In the genomic region with DNA sequence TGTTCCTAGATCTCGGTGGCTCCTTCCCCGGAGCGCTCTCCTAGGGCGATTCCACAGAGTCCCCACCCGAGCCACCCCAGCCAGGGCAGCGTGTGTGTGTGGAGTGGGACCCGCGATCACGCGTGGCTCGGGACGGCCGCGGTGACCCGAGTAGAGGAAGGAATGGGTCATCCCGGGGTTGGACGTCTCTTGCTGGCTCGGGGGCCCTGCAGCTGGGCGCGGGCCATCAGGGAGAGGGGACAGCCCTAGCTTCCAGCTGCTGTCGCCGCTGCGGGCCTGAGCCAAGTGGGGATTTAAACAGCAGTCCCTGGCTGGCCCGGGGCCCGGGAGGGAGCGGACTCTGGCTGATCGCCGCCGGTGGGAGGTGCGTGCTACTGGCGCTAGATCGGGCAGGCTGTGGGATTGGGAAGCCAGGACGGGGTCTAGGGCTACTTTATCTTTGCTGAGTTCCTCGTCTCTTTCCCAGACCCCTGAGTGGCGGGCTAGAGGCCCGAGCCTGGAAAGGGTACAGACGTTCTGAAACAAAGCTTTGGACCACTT, we compare ENCODE assay signal across 8 mouse cellular contexts. TPM values are rescaled to one million over a fixed set of nuclear protein-coding genes. Genes with fewer than 3 reads are reported as not detected.
DNase-seq lines count a peak whose midpoint lies in the region; ATAC-seq lines count a peak whose summit lies in the region.

No protein-coding gene starts in this region.

- H3K27me3 ChIP-seq in intestine, embryonic 16.5 days (replicated peaks; ENCODE audit: control insufficient read depth, insufficient read depth, low read length): no peaks in the 10 kb centered on the region

- peak overlapping the region; percentile 96 for H3K27ac ChIP-seq in intestine, embryonic 16.5 days (ENCODE audit: low read length)

- H3K4me2 ChIP-seq in intestine, embryonic 16.5 days (ENCODE audit: low read depth, low read length): peak overlapping the region; percentile 68

- no peaks in the 10 kb centered on the region for H3K9me3 ChIP-seq in intestine, embryonic 16.5 days (ENCODE audit: control insufficient read depth, low read length)

- peak overlapping the region; percentile 96 for H3K9ac ChIP-seq in intestine, embryonic 16.5 days (ENCODE audit: low read depth, low read length)

- ATAC-seq in intestine, embryonic 16.5 days: peak; percentile 87

- H3K4me3 ChIP-seq in intestine, embryonic 16.5 days (ENCODE audit: low read length): peak overlapping the region; percentile 92

- DNase-seq in adrenal gland, adult 2 months: peak; percentile 96
- DNase-seq in embryo, embryonic 11 days: peak; percentile 84
- DNase-seq in gastrocnemius, postnatal 36 days: peak; percentile 96 to 98
- DNase-seq in left cerebral cortex, postnatal 25 days (ENCODE audit: low spot score in 2 of 2): peak; percentile 80 to 83
- DNase-seq in mesoderm, embryonic 11.5 days (ENCODE audit: low read depth, low spot score): peak; percentile 78
- peak; percentile 84 for DNase-seq in skeletal muscle tissue, adult 2 months (ENCODE audit: low read depth, low spot score)
- DNase-seq in natural killer cell, adult 2 months (ENCODE audit: low spot score in 2 of 2): no peak

- no peaks in the 10 kb centered on the region for H3K36me3 ChIP-seq in intestine, embryonic 16.5 days (ENCODE audit: control insufficient read depth, insufficient read depth, low read length)

- peaks cover 9% of the 10 kb centered on the region for H3K4me1 ChIP-seq in intestine, embryonic 16.5 days (ENCODE audit: control insufficient read depth, insufficient read depth, low read length)

- under 1% methylated on average over 37 of the region's 37 CpGs for WGBS in intestine, embryonic 16.5 days

- intact Hi-C loops in gastrocnemius, postnatal 36 days (cut with DNase I): loop anchor here (2.0 kb wide), 2 partner anchors 39 to 101 kb away; no protein-coding TSS in a partner anchor
- intact Hi-C loops in left cerebral cortex, postnatal 25 days (cut with DNase I): loop anchor here (5.0 to 10.0 kb wide), 4 partner anchors 106 to 1187 kb away; no protein-coding TSS in a partner anchor

RNA-seq across cellular contexts. Expression of a gene that starts 0.8 kb away (rescaled TPM):
- 10 to 100 TPM; 26.8 to 39.4 TPM for total RNA-seq in adrenal gland, adult 2 months (2021)
- polyA plus RNA-seq in adrenal gland, adult 2 months (2012; rRNA removed): 7.8 and 8.3 TPM in 2 replicates
- total RNA-seq in gastrocnemius, postnatal 36 days (2021): 10 to 100 TPM; 14.9 to 17.4 TPM
- 5.7 and 7.1 TPM in 2 replicates for polyA plus RNA-seq in intestine, embryonic 16.5 days (2015; fragmentation: Nextera tagmentation; extraction: Ambion mirVana)
- total RNA-seq in left cerebral cortex, postnatal 25 days (2021): 10 to 100 TPM; 18.7 to 20.6 TPM

Comparison
In these comparisons a context has a peak if more than half of its experiments do, and no peak if none do; other contexts are left out.
1. DNase-seq: peak in adrenal gland, adult 2 months (single experiment), embryo, embryonic 11 days (single experiment), gastrocnemius, postnatal 36 days (2 of 2), left cerebral cortex, postnatal 25 days (2 of 2), mesoderm, embryonic 11.5 days (single experiment) and skeletal muscle tissue, adult 2 months (single experiment); none in natural killer cell, adult 2 months (0 of 2).